Mouse (Mus musculus): ENCODE data around the gene Nes.
A peak's percentile ranks its signal among the peaks of the same experiment; 100 is the strongest.

Gene Nes

DNA sequence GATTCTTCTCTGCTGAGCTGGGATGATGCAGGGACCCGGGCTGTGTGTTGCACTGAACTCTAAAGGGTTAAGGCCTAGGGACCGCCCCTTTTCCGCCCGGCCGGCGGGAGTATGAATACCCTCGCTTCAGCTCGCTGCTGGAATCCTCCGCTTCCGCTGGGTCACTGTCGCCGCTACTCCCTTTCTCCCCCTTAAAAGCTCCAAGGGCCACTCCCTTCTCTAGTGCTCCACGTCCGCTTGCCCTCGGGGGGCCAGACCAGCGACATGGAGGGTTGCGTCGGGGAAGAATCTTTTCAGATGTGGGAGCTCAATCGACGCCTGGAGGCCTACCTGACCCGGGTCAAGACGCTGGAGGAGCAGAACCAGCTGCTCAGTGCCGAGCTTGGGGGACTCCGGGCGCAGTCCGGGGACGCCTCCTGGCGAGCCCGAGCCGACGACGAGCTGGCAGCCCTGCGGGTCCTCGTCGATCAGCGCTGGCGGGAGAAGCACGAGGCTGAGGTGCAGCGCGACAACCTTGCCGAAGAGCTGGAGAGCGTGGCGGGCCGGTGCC is at the start of gene Nes:
Gene Nes, plus strand, starts transcription at position 140 of the 550 bp plus-strand sequence.
- DNase-seq: peak; percentile 91

DNA sequence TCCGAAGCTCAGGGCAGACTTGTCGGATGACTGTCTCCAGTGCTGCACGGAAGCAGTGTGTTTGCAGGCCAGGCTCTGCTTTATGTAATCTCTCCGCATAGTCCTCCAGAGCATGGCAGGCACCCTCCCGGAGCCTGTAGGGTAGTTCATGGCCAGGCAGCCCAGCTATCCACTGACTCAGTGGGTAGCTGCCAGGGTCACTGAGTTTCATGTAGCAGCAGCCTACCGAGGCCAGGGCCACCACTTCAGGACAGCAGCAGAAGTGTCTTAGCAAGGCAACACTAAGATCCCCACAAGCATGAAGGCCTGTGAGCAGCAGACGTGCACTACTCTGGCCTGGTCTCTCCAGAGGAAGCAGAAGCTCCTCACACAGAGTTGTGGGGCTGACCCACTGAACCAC is 45.9 kb upstream of the Nes start:
- no peak for DNase-seq

DNA sequence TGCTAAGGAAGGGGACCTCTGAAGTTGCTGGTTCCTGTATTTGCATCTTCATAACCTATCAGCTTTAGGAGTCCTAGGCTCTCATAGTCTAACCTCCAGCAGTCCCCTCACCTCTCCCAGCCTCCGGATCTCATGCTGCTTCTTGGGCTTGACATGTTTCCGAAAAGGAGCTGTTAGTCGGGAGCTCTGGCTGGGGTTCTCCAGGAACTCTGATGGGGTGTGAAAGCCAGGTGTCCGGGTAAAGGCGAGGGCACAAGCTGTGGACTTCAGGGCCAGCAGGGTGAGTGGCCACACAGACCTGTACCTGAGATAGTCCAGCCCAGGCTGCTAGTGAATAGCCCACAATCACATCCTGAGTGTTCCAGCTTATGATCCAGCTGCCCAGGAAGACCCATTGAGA is 43.4 kb upstream of the Nes start:
- no peak for DNase-seq

DNA sequence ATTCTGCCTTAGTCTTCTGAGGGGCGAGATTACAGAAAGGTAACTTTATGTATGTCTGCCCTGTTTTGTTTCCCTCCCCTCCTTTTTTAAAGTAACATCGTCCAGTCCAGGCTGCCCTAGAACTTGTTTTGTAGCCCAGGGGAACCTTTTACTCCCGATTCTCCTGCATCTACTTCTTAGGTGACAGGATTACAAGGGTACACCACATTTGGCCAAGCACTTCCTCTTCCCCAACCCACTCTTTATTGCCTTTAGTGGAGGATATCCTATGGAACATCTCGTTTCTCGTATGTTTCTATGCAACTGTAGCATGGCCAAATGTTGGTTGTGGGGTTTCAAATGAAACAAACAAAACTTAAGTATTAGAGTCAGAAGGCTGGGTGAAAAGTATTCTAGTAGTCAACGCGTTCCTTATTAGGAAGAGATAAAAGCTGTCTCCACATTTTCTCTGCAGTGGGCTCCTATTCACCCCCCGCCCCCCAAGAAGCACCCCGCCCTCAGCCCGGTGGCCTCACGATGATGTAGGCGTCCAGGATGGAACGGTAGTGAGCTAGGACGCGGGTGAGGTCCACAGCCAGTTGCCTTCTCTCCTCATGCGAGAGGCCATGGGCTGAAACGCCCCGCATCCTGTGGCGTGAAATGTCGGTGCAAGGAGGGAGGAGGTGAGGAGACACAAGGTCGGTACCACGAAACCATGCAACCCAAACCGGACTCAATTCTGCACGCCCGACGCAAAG is 41.4 kb upstream of the Nes start:
- no peak for DNase-seq

DNA sequence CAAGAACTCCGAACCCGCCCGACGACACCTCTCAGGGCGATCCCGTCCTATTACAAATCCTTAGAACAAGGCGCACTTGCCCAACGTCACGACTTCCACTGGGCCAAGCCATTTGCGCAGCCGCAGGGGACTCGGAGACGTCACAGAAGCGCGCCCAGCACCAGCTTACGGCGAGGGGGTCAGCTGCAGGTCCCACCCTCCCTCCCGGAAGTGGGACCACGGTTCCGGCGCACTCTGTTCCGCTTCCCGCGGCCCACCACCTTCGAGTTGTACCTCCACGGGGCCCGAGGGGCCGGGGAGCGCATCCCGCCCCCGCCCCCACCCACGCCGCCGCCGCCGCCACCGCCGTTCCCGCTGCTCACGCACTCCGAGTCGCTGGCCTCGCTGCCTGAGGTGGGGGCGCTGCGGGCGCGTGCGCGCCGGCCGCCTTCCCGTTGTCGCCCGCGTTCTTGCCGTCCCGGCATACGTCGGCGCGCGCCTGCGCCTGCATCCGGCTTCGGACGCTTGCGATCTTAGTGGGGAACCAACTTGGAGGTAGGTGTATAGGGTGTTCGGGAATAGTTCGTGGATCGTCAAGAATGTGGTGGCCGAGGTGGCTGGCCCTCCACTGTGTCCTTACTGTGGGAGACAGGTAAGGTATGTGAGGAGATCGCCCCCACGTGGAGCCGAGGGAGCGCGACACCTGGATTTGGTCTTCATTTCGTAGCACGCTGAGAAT is 40.6 kb upstream of the Nes start, which contains the start of the genes Isg20l2 and Rrnad1:
Gene Isg20l2, plus strand, starts transcription at position 237 of the 718 bp plus-strand sequence.
Gene Rrnad1, minus strand, starts transcription at position 640 of the 718 bp plus-strand sequence.
- DNase-seq: peak; percentile 99

DNA sequence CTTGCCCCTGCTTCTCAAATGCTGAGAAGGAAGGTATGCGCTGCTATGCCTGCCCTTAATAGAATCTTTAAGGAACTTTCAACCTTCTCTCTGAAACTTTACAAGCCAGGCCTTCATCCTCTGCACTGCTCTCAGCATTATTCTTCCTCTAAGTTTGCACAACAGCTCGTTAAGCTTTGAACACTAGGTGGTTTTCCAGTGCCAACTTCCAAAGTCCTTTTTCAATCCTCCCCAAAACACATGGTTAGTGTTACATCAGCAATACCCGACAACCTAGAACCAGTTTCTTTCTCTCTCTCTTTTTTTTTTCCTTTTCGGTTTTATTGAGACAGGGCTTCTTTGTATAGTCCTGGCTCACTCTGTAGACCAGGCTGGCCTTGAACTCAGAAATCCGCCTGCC is 36.9 kb upstream of the Nes start:
- DNase-seq: no peak

DNA sequence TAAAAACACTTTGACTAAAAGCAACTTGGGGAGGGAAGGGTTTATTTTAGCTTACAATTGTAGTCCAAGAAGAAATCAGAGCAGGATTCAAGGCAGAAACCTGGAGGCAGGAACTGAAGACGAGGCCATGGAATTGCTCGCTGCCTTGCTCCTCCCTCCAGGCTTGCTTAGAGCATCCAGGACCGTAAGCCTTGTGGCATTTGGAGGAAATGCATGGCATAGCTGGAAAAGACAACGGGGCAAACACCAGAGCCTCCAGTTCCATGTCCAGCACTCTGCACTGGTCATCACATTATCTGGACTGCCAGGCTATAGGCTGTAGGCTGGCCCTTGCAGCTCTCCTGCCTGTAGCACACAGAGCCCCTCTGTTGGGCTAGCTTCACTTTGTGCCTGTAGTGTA is 36.4 kb upstream of the Nes start:
- DNase-seq: no peak

DNA sequence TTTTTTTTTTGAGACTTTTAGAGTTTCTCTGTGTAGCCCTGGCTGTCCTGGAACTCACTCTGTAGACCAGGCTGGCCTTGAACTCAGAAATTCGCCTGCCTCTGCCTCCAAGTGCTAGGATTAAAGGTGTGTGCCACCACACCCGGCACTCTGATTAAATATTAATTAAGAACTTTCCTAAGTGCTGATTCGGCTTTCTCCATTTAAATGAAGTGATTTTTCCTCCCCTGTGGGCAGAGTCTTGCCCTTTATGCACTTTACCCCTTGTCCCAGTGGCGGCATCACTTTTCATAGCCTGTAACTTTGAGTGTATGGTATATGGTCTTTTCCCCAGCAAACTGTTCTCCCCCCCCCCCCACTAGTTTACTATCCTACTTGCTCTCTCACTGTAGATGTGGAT is 35.7 kb upstream of the Nes start:
- DNase-seq: no peak

DNA sequence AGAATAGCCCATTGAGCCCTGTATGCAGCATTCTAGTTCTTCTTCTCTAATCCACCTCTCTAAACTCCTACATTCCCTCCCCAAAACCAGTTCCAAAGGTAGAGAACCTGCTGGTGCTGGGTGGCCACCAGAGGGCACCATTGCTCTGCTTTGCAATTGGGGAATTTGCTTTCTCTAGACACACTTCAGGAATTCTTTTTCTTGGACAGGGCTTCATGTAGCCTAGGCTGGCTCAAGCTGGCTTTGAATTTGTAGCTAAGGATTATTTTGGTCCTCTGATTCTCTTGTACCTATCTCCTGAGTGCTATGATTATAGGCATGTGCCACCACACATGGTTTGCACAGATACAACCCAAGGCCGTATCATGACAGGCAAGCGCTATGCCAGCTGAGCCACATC is 35.1 kb upstream of the Nes start:
- DNase-seq: peak; percentile 94

DNA sequence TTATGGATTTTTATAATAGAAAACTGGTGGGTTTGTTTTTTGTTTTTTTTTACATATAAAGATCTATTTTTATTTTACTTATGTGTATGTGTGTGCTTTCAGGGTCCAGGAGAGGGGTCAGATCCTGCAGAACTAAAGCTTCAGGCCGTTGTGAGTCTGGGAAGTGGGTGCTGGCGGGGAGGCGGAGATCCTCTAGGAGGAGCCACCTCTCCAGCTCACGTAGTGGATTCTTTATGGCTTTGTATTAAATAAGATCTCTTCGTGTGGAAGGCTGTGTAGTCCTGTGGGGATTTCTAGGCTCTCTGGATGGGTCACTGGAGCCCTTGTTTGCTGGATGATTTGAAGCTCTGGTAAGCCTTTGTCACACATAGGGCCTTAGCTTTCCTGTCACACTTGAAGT is 30.3 kb upstream of the Nes start:
- DNase-seq: no peak

DNA sequence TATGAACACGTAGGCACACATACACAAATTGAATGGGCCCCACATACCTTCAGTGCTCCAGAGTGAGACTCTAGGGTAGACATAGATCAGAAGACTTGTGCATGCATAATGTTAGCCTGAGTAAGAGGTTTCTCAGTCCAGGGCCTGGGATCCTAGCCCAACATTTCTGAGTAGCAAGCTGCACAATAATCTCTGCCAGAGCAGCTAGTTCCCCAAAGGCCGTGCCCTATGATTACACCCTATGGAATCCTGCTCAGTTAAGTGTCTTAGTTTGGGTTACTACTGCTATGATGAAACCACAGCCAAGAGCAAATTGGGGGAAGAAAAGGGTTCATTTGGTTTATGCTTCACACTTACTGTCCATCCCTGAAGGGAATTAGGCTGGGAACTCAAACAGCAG is 28.4 kb upstream of the Nes start:
- DNase-seq: no peak

DNA sequence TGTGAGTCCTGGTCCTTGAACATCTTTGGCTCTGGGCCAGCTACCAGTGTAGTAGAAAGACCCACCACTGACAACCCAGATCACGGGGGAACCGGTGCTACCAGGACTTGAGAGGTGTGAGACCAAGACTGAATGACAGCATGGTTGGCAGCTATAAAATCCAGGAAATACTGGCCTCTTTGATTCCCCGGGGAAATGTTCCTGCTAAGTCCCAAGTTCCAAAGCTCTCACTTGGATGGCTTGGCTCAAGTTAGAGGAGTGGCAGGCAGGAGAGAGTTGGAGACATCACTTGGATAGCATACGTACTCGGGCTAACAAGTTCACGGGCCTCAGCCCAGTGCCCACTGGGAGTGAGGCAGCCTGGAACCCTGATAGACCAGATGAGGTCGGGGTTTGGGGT is 27.3 kb upstream of the Nes start:
- peak; percentile 24 for DNase-seq

DNA sequence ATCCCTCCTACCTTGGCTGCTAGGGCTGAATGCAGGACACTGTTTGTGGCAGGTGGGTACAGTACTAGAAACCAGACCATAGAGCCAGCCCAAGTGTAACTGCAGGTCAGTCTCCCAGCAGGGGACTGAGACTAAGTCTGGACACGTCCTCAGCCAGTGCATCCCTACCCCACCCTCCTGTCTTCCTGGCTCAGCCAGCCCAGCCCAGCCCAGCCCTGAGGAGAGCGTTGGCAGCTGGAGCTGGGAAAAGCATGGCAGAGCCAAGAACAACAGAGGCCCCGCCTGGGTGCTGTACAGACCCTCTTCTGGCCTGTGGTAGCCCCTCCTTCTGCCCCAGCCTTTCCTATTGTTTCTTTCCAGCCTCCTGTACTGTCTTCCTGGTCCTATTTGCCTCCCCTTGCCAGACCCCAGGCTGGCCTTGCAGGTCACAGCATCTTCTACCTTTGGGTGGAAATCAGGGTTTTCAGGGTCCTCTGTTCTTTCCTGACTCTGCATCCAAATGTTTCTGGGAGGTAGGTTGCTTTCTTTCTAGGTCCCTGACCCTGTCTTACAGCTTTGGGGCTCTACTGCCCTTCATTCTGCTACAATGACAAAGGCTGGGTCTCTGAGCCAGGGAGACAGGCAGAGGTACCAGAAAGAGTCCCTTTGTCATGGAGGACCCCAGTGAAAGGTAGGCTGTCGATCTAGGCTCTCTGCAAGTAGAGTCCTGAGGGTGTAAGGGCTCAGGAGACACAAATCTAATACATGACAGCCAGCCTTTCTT is 25.9 kb upstream of the Nes start:
- peak; percentile 25 for DNase-seq

DNA sequence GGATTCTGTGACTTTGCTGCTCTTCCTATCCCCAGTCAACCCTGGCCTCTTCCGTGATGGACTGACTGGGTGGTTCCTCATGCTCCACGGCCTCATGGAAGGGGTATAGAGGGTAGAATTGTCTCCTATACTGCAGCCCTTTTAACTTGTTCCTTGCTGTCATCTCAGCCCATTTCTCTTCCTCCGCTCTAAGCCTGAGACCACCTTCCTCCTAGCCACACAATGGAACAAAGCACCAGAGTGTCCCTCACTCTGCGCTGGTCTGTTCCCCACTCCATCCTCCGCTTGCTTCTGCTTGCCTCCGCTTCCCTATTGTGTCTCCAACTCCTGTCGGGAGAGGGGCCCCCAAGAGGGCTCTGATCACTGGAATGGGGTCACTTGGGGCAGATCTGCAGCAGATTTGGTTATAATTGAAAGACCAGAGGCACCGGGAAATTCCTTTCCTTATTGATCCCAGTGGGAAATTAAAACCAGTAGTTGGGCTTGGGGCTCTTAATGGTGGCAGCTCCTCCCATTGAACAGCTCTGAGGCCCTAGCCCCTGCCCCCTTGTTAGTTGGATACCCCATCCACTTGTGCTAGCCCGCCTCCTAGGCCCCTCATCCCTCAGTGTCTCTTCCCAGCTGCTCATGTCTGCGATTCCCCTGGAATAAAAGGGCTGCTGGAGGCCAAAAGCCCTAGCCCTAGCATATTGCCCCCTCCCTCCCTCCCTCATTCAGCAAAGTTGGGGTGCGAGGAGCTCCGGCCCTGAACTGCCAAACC is 24.9 kb upstream of the Nes start:
- no peak for DNase-seq

DNA sequence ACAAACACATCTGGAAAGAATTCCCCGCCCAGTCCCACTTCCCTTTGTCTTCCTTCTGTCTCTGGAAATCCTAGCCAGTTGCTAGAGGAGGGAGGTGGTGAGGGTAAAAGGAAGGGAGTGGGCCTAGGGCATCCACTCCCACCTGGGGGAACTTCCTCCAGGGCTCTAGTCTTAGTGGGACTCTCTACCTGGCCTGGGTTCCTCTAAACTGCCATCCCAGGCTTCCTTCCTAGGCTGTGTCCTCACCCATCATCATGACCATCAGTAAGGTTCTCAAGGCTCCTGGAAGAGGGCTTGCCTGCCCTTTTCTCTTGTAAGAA is 24.4 kb upstream of the Nes start:
- DNase-seq: no peak

DNA sequence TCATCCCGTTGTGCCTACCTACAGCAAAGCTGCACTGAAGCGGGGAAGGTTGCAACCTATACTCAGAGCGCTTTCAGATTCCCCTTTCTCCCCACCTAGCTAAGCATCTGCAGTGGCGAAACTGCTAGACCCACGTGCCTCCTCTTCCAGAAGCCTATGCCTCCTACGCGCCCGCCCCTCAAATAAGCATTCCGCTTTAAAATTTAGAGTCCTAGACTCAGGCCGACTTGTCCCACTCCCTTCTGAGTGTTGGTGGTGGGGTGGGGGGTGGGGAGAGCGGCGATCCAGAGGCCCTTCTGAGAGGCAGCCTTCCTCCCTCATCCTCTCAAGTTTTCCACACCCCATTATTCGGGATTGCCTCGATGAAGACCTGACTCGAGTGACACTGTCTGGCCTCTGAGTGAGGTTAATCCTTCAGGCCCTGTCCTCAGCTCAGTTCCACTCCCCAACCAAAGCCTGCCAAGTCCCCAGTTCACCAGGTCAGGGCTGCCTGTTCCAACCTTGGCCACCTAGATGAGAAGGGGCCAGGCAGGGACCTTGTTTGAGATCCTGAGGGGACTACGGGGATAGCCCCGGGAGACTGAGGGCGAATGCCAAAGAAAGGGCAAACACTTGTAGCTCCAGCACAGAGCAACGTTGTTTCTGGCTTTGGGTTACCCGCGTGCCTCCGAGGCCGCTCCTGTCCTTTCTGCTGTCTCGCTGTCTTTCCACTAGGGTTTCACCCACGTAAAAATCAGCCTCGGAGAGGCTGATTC is 23.6 kb upstream of the Nes start:
- DNase-seq: peak; percentile 19

DNA sequence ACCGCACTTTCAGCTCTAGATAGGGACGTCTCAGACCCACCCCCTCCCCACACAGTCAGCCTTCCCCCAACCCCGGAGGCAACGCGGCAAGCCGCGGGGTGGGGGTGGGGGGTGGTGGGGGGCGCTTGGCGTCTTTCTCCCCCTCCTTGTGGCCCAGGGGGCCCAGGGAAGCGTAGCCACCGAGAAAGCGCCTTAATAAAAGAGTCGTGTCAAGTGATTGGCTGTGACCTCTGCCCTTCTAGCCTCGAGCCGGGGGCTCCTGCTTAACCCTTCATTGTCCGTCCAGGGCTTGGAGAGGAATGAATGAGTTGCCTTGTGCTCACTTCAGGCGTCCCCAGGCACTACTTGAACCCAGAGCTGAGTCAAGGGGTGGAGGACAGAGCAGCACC is 23.1 kb upstream of the Nes start:
- no peak for DNase-seq

DNA sequence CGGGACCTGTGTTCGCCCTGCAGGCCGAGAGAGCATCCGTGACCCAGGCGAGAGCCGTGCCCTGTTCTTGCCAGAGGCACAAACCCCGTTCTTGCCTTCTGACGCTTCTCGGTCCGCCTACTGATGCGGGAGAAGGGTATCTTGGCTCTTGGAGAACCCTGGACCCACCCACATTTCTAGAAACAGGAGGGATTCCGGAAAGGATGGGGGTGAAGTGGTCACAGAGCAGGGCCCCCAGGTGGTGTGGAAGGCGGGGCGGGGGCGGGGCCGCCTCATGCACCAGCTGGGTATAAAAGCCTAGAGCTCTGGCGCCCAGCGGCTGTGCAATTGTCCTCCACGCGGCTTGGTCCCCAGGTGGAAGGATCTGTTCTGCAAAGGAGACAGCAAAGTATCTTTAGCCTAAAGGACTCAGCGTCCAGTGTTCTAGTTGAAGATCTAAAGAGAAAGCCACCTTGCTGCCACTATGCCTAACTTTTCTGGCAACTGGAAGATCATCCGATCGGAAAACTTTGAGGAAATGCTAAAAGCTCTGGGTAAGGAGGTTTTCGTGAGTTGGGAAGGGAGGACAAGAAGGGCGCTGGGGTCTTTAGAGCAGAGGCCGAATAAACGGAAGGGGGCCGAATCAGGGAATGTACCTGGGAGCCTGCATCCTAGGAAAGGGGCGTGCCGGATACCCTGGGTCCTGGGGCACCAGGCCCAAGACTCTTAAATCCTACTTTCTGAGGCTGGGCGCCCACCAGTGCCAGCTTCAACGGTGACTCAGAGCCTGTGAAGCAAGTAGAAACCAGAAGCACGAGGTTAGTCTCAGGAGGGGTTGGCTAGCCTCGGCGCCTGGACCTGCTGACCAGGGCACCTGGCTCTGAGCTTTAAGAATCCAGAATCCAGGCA is 22.3 kb upstream of the Nes start, which contains the start of gene Crabp2:
Gene Crabp2, plus strand, starts transcription at position 289 of the 888 bp plus-strand sequence.
- DNase-seq: peak; percentile 38

DNA sequence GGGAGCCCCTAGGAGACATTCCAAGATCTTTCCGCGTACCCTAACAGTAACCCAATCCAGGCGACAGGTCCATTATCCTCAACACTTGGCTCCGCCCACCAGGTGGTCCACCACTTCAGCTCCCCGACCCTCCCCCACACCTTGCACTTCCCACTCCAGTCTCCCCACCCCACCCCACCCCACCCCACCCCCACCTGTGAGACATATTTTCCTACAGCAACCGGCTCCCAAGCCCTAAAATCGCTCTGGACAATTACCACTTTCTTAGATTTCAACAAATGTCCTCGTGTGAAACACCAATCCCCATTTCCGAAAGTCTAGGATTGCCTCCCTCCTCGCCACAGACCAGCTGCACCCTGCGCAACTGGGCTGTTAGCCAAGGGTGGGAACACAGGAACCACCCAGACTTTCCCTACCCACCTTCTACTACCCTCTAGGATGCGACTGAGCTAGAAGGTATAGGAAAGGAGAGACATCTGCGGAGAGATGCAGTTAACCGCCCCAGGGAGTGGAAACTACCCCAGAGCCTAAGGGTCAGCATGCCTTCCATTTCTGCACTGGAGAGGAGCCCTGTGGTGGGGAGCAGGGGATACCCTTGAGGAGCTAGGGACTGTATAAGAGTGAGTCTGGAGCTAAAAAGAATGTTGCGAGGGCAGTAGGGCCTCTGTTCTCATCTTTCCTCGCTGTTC is 21.5 kb upstream of the Nes start:
- DNase-seq: no peak

DNA sequence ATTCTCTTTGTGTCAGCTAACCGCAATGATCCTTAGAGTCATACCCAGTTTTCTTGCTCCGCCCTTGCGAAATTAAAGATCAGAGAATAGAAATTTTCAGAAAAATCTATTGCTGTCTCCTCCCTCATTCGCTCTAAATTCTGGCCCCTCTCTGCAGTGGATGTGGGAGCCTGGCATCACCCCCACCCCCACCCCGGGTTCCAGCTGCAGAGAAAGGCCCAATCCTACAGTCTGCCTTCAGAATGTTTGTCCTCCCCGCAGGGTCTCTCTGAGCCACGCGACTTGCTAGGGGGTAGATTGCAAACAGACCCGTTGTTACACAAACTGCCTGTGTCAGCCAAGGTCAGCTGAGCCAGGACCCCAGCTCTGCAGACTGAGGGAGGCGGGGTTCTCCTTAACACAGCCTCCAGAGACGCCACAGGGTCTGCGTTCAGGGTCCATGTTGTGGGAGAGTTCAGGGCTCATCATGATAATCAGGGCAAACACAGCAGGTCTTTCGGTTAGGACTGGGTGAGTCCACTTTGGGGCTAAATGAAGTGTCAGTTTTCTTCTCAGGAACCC is 20.8 kb upstream of the Nes start:
- no peak for DNase-seq
